ENCODE assay signal across 18 mouse cellular contexts in genomic region chr13:108118188-108118587, GRCm38 (mm10).
"Had no signal": no experiment of that assay in that cellular context is flagged by ENCODE, and none has a peak within 500 bp of the region (broad histone marks: within the 10 kb centered on the region; RNA-seq: fewer than 3 reads in every experiment).

No protein-coding gene starts in this region.

- H3K36me3 ChIP-seq: liver, embryonic 13.5 days; midbrain, embryonic 12.5 days; midbrain, embryonic 15.5 days; neural tube, embryonic 12.5 days; neural tube, embryonic 15.5 days had no signal

- DNase-seq: kidney, adult 9 months; kidney, postnatal 36 days; liver, embryonic 13.5 days; lung, embryonic 14.5 days; right cerebral cortex, adult 18-20 months; right cerebral cortex, postnatal 14 days; right cerebral cortex, postnatal 4 days; thymus, adult 2 months; thymus, postnatal 14 days; thymus, postnatal 4 days had no signal

- H3K27me3 ChIP-seq: liver, embryonic 13.5 days; midbrain, embryonic 12.5 days; midbrain, embryonic 15.5 days; neural tube, embryonic 12.5 days; neural tube, embryonic 15.5 days had no signal

- H3K27ac ChIP-seq: kidney, postnatal 0 days; liver, embryonic 13.5 days; macrophage; midbrain, embryonic 12.5 days; midbrain, embryonic 15.5 days; neural tube, embryonic 12.5 days; neural tube, embryonic 15.5 days; stomach, postnatal 0 days had no signal

- H3K4me3 ChIP-seq: liver, embryonic 13.5 days; midbrain, embryonic 12.5 days; midbrain, embryonic 15.5 days; neural tube, embryonic 12.5 days; neural tube, embryonic 15.5 days had no signal

- H3K9ac ChIP-seq: liver, embryonic 13.5 days; lung, embryonic 14.5 days; midbrain, embryonic 12.5 days; midbrain, embryonic 15.5 days; neural tube, embryonic 12.5 days; neural tube, embryonic 15.5 days had no signal

- H3K9me3 ChIP-seq: liver, embryonic 13.5 days; midbrain, embryonic 12.5 days; midbrain, embryonic 15.5 days; neural tube, embryonic 12.5 days; neural tube, embryonic 15.5 days had no signal

- H3K4me2 ChIP-seq: liver, embryonic 13.5 days; lung, embryonic 14.5 days; midbrain, embryonic 12.5 days; midbrain, embryonic 15.5 days; neural tube, embryonic 12.5 days; neural tube, embryonic 15.5 days had no signal

- ATAC-seq: lung, postnatal 0 days; midbrain, embryonic 15.5 days had no signal
